Mouse (Mus musculus): ENCODE data around the gene Mtr.

DNA sequence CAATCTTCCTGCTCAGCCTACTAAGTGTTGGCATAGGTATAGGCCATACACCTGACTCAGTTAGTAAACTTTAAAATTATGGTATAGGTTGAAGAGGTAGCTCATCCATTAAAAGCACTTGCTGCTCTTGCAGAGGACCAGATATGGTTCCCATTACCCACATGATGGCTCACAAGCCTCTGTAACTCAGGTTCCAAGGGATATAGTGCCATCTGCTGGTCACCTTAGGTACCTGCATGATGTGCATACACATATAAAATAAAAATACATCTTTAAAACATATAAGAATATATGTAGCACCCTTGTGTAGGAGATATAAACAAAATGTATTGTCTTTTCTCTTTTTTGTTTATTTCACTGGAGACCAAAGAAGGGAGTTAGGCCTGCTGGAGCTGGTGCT, 3.6 kb upstream of the Mtr start:
- TF ChIP-seq CTCF (IDR thresholded peaks at IDR 0.05; ENCODE audit: low read depth, low read length) (no peak), POLR2A (IDR thresholded peaks at IDR 0.05; ENCODE audit: borderline replicate concordance, low read depth, low read length) (no peak)
